22 mouse cellular contexts compared by ENCODE assay signal in genomic region chr15:32296523-32296922, GRCm38 (mm10).
"Had no signal": no experiment of that assay in that cellular context is flagged by ENCODE, and none has a peak within 500 bp of the region (broad histone marks: within the 10 kb centered on the region; RNA-seq: fewer than 3 reads in every experiment).

No protein-coding gene starts in this region.

- H3K27me3 ChIP-seq: limb, embryonic 12.5 days; limb, embryonic 15.5 days; megakaryocyte, embryonic 14.5 days; midbrain, embryonic 15.5 days; neural tube, embryonic 12.5 days; neural tube, embryonic 15.5 days had no signal

- H3K9ac ChIP-seq: limb, embryonic 12.5 days; limb, embryonic 15.5 days; liver, embryonic 14.5 days; liver, postnatal 0 days; lung, embryonic 14.5 days; midbrain, embryonic 15.5 days; neural tube, embryonic 12.5 days; neural tube, embryonic 15.5 days had no signal

- H3K4me2 ChIP-seq: limb, embryonic 12.5 days; limb, embryonic 15.5 days; liver, embryonic 11.5 days; lung, embryonic 14.5 days; midbrain, embryonic 15.5 days; neural tube, embryonic 12.5 days; neural tube, embryonic 15.5 days had no signal

- H3K4me3 ChIP-seq: limb, embryonic 12.5 days; limb, embryonic 15.5 days; megakaryocyte, embryonic 14.5 days; midbrain, embryonic 10.5 days; midbrain, embryonic 15.5 days; neural tube, embryonic 12.5 days; neural tube, embryonic 15.5 days had no signal

- DNase-seq: kidney, adult 2 months; kidney, postnatal 25 days; left cerebral cortex, postnatal 4 days; liver, postnatal 0 days; lung, embryonic 14.5 days; right cerebral cortex, postnatal 14 days; right cerebral cortex, postnatal 4 days; thymus, adult 2 months; thymus, postnatal 14 days; thymus, postnatal 4 days had no signal

- ATAC-seq: liver, postnatal 0 days; lung, postnatal 0 days; midbrain, embryonic 15.5 days had no signal

- H3K36me3 ChIP-seq: limb, embryonic 12.5 days; limb, embryonic 15.5 days; midbrain, embryonic 10.5 days; midbrain, embryonic 15.5 days; neural tube, embryonic 12.5 days; neural tube, embryonic 15.5 days had no signal

- H3K9me3 ChIP-seq: limb, embryonic 12.5 days; limb, embryonic 15.5 days; midbrain, embryonic 10.5 days; midbrain, embryonic 15.5 days; neural tube, embryonic 12.5 days; neural tube, embryonic 15.5 days had no signal

- H3K27ac ChIP-seq: kidney, postnatal 0 days; limb, embryonic 12.5 days; limb, embryonic 15.5 days; liver, embryonic 14.5 days; midbrain, embryonic 10.5 days; midbrain, embryonic 15.5 days; neural tube, embryonic 12.5 days; neural tube, embryonic 15.5 days; stomach, postnatal 0 days had no signal

- H3K4me1 ChIP-seq: limb, embryonic 15.5 days; megakaryocyte, embryonic 14.5 days; midbrain, embryonic 15.5 days; neural tube, embryonic 12.5 days had no signal
